Mouse (Mus musculus) T-helper 17 cell (primary cell): ENCODE results near the gene Rasgrf2.
"Not testable (repeated sequence)": the region's sequence is repeated elsewhere in the genome, so short reads cannot be mapped to it uniquely, and the experiment has no call there.

ENCODE experiments used
- in situ Hi-C, 2 experiments: fragments of 300-600 bp; cut with MboI, MseI; formaldehyde crosslinking; loops; 1 replicate in 1 of 2; 2 replicates in 1 of 2; pipeline ENCODE4 v1.15.1; 2025; ENCODE audit warnings: high pct_unique_total_duplicates in 2 of 2

Rasgrf2 gene

GRCm38 (mm10) chr13:92131384-92132150 lies at the start of gene Rasgrf2:
TSS of gene Rasgrf2 (minus strand) at chr13:92131656.
- in situ Hi-C loops: no loop called here

DNA sequence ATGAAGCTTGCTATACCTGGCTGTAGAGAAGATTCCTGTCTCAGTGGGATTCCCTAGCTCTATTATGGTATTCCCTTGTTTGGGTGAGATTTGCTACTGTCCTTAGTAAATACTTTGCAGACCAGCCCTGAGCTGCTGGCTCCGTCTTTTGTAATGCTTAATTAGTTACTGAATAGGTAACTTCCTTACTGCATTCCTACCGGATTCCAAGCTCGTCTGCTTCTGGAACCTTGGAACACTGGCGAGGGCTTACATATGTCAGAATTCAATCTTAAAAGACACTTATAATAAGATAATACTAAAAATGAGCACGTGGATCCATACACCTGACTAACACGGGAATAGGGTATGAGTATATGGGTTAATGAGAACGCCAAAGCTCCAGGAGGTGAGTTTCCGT lies 41.2 kb upstream of the Rasgrf2 start:
- in situ Hi-C loops: not testable (repeated sequence)

DNA sequence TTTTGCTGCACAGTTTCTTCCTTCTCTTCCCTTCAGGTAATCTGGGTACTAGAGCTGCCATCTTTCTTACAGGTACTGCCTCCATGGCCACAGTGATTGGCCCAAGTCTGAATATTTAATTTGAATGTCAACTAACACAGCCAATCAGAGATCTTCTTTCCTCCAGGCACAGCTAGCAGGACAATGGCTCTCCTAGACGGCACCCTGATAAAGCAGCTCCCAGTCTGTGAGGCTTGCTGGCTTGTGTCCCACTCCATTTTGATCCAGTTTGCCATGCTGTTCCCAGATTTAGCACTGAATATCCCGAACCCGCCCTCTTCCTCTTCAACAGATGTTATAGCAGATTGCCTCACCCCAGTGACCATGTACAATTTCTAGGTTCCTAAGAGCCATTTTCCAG lies 19.1 kb upstream of the Rasgrf2 start:
- in situ Hi-C loops: no loop called here

DNA sequence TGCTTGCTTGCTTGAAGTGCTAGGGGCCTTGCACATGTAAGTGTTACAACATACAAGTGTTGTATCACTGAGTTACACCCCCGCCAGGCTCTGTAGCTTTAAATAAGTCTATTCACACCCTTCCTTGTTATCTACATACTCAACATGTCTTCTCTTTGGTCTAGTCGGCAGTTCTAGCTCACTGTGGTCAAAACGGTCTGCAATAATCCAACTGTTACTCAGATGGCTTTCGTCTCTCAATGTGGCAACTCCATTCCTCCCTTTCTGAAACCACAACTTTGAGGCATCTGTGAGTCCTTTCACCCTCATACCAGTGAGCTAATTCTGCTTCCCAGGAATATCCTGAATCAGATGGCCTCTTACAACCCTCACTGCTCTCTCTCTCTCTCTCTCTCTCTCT lies 17.4 kb upstream of the Rasgrf2 start:
- in situ Hi-C loops: no loop called here

GRCm38 (mm10) chr13:92134792-92135191 lies 3.3 kb upstream of the Rasgrf2 start:
- in situ Hi-C loops: no loop called here

DNA sequence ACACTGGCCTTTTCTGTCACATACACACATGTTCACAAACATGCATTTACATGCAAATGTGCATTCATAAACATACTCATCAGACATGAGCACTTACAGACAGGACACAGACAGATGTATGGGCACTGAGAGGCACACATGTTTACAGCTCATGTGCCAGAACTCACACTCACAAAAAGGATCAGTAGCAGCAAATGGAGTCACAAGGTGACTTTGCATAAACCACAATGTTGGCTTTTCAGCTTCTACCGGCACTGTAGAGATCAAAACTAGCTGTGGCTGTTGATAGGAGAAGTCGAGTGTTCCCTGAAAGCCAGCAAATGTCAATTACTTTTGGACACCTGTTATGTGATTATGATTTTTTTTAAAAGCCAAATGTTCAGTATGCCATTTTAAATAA lies 1.1 kb upstream of the Rasgrf2 start:
- in situ Hi-C loops: no loop called here

DNA sequence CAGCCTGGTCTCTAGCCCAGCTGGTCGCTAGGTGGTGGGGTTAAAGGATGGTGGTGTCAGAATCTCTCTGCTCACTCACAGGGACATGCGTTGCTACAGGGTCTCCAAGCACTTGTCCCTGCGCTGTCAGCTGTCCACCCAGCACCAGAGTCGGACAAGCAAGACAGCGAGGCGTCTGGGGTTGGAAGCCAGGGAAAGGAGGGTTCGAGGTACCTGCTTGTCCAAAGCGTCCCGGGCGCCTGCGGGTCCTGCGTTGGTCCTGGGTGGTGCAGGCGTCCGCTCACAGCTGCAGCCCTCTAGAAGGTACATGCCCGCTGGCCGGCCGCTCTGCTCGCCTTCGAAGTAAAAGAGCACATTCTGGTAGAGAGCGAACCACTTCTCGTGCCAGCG lies 467 bp downstream of the Rasgrf2 start:
- in situ Hi-C loops: no loop called here

- in situ Hi-C loops: no loop called here
Measured at GRCm38 (mm10) chr13:92129877-92130276, 1.6 kb downstream of the Rasgrf2 start.

GRCm38 (mm10) chr13:92125902-92126301 lies 5.6 kb downstream of the Rasgrf2 start:
- in situ Hi-C loops: no loop called here

- in situ Hi-C loops: loop anchor here in 1 of 2 experiments (5.0 kb wide), 1 partner anchor 77 kb away; no protein-coding TSS in a partner anchor
Measured at GRCm38 (mm10) chr13:92119623-92120022, 11.8 kb downstream of the Rasgrf2 start.

- in situ Hi-C loops: no loop called here
Measured at GRCm38 (mm10) chr13:92114076-92114475, 17.4 kb downstream of the Rasgrf2 start.

DNA sequence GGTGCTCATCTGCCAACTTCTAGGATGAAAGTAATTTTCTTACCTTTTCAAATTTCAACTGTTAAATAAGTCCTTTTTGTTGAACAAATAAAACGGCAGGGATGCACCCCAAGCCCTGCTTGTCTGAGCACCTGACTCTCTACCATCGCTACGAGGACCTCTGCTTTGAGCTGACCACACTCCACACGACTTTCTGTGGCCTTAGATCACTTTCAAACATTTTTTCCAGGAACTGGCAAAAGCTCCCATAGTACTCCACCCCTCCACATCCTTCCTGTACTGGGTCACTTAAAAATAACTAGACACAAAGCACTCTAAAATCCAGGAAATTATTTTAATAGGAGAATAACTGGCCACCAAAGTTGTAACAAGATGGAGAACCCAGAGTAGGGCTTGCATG lies 23.2 kb downstream of the Rasgrf2 start:
- in situ Hi-C loops: no loop called here

DNA sequence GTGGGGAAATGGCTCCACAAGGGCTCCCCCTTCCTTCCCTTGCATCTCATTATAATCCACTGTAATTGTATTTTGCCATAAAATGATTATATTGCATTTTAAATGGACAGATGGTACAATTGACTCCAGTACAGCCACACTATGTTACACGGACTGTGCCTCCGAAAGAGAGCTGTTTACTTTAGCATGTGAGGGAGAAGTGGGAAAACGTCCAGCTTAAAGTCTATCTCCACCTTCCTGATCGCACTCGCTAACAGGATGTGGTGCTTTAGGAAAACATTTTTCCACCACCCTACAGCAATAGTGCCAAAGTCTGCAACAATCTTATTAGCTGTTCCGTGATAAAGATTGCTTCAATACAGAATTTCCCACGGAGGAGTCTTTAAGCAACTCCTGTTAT lies 27.2 kb downstream of the Rasgrf2 start:
- in situ Hi-C loops: loop anchor here in 1 of 2 experiments (5.0 kb wide), 1 partner anchor 67 kb away; no protein-coding TSS in a partner anchor

DNA sequence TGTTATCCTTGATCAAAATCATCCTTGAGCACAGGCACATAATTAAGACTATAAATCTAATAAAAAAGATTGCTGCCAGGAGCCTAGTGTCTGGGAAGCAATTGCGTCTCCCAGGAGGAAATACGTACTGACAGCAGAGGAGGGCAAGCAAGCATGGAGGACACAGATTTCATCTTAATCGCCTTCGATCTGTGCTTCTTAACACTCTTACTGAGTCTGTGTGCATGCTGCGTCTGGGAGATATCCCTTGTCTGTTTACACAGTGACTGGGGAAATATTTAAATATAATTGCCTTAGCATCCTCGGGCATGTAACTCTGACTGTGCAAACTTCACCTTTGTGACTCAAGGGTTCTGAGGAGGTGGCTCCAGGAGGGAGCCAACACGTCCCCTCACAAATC lies 33.0 kb downstream of the Rasgrf2 start:
- in situ Hi-C loops: no loop called here

DNA sequence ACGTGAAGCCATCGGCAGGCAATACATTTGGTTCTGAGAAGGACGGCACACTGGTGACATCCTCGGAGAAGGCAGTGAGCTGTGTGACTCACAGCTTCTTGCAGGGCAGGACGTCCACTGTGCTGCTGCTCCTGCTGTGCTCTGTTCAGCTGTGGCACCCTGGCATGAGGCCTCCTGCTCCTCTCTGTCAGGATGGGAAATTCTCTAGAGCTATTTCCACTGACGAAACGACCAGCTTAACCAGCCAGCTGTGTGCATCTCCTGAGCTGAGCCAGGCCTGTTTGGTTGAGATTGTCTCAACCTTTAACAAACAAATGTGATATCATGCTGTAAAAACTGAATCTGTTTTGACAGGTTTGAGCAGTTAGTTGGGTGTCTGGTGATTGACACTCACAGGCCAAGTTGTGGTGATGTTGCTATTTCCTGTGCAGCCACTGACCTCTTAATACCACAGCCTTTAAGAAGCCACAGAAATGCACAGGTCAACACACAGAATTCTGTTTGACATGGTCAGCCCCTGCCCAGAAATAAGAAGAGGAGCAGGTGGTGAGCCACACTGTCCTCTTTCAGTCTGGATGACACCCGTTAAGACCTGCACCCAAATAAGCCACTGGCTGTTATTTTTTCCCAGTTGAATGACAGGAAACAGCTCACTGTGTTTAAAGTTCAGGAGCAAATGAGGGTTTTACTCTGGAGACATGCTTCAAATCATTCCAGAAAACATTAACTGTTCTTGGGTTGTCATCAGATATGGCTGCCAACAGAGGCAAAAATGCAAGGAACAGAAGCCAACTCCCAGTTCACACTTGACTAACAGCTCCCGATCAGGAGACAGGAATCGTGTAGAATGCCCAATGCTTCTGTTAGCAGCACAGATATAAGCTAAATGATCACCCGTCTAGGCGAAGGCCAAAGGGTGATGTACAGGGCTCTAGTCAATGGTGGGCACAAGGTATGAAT lies 36.0 kb downstream of the Rasgrf2 start:
- in situ Hi-C loops: no loop called here

DNA sequence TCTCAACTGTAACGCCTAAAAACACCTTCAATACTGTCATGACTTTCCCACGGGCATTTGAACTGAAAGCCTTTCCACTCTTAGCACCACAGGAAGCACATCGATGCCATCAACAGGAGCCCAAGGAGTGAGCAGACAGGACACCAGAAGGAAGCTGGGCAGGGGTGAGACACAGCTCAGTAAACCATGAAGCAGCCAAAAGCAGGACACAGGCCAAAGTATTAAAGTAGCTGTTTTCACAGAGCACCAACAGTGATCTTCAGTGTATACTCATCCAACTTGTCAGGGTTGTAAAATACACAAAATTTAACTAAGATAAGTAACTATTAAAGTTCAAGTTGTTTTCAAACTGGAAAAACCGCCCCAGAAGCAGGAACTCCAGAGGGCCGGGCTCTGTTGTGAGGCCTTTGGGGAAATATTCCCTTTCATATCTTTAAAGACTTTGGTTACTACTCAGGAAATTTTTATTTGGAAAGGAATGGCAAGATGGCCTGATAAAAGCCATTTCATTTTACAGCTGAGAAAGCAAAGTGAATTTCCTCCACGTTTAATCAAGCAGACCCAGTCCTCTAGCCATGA lies 37.7 kb downstream of the Rasgrf2 start:
- in situ Hi-C loops: loop anchor here in 1 of 2 experiments (5.0 kb wide), 1 partner anchor 72 kb away; no protein-coding TSS in a partner anchor

DNA sequence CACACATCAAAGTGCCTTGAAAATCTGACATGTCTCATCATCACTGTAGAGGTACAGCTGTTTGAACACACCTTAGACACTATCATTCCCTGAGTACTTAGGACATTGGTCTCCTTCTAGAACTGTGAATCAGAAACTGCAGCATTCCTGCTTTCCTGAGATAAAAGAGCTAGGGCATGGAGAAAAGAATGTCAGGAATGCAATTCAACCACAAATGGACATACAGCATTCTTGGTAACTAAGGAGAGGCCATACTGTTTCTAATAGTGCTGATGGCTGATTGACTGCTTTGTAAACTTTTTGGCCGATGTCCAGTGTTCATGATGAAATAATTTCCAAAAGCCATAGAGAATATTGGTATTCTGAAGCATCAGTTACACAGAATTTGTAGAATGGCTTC lies 58.3 kb downstream of the Rasgrf2 start:
- in situ Hi-C loops: no loop called here

DNA sequence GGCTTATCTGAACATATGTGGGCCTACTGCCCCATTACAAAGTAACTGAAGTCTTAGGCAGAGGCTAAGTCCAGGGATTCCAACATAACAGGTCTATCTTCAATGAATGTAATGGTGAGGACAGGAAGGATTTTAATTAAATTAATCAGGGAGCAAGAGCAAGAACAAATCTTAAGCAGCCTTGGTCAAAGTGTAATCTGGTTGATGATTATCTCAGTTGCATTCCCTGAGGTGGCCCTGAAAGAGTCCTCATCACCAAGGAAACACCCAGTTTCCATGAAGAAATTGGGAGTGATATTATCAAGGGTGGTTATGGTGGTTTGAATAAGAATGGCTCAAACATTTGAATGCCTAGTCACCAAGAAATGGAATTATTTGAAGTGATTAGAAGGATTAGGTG lies 62.8 kb downstream of the Rasgrf2 start:
- in situ Hi-C loops: no loop called here

DNA sequence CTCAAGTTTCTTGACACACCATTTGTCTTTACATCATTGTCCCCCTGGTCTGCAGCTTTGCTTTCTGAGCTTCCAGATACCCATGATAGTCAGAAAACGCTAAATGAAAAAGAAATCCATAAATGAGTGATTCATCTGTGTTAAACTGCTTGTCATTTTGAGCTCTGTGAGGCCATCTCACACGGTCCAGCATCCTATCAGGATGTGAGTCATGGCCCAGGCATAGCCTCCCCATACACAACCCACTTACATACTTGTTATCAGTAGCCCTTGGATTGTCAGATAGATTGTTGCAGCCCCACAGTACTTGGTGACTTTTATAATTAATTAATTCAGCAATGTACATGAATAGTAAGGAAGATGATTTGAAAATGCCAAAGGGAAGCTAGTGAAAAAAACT lies 63.6 kb downstream of the Rasgrf2 start:
- in situ Hi-C loops: no loop called here

GRCm38 (mm10) chr13:92053748-92054147 lies 77.7 kb downstream of the Rasgrf2 start:
- in situ Hi-C loops: no loop called here

- in situ Hi-C loops: no loop called here
Measured at GRCm38 (mm10) chr13:92053001-92053400, 78.5 kb downstream of the Rasgrf2 start.

GRCm38 (mm10) chr13:92051216-92051615 lies 80.2 kb downstream of the Rasgrf2 start:
- in situ Hi-C loops: no loop called here
